Mouse (Mus musculus): ENCODE measurements around the gene Ldb3.
A peak's percentile ranks its signal among the peaks of the same experiment; 100 is the strongest.

Ldb3 gene

GRCm38 (mm10) chr14:34505309-34505708, 83.2 kb downstream of the Ldb3 start:
- DNase-seq: no peak

- no peak for DNase-seq
These were observed 84.1 kb downstream of the Ldb3 start for GRCm38 (mm10) chr14:34504377-34504776.

GRCm38 (mm10) chr14:34503759-34504158, 84.7 kb downstream of the Ldb3 start:
- DNase-seq: no peak

GRCm38 (mm10) chr14:34503325-34503647, 85.2 kb downstream of the Ldb3 start, which contains the start of gene Bmpr1a:
Bmpr1a (minus strand) TSS chr14:34503341.
- DNase-seq: no peak

GRCm38 (mm10) chr14:34502475-34503324, 85.8 kb downstream of the Ldb3 start:
- DNase-seq: peak; percentile 88

GRCm38 (mm10) chr14:34501804-34502474, 86.5 kb downstream of the Ldb3 start:
- peak; percentile 32 for DNase-seq

GRCm38 (mm10) chr14:34501447-34501803, 87.1 kb downstream of the Ldb3 start:
- DNase-seq: no peak

GRCm38 (mm10) chr14:34500309-34500708, 88.2 kb downstream of the Ldb3 start:
- DNase-seq: no peak

- DNase-seq: no peak
These were observed 88.8 kb downstream of the Ldb3 start for GRCm38 (mm10) chr14:34499664-34500063.

GRCm38 (mm10) chr14:34497346-34497745, 91.1 kb downstream of the Ldb3 start:
- DNase-seq: no peak

- DNase-seq: no peak
These were observed 94.8 kb downstream of the Ldb3 start for GRCm38 (mm10) chr14:34493682-34494081.

- DNase-seq: no peak
These were observed 95.8 kb downstream of the Ldb3 start for GRCm38 (mm10) chr14:34492688-34493087.

GRCm38 (mm10) chr14:34490965-34491364, 97.5 kb downstream of the Ldb3 start:
- no peak for DNase-seq

- DNase-seq: no peak
These were observed 98.6 kb downstream of the Ldb3 start for GRCm38 (mm10) chr14:34489928-34490327.

- no peak for DNase-seq
These were observed 102.3 kb downstream of the Ldb3 start for GRCm38 (mm10) chr14:34486169-34486568.

- DNase-seq: no peak
These were observed 104.8 kb downstream of the Ldb3 start for GRCm38 (mm10) chr14:34483469-34484341.

All from liver (tissue).